Mouse (Mus musculus): ENCODE results near the gene Txnrd2.

The Txnrd2 gene

DNA sequence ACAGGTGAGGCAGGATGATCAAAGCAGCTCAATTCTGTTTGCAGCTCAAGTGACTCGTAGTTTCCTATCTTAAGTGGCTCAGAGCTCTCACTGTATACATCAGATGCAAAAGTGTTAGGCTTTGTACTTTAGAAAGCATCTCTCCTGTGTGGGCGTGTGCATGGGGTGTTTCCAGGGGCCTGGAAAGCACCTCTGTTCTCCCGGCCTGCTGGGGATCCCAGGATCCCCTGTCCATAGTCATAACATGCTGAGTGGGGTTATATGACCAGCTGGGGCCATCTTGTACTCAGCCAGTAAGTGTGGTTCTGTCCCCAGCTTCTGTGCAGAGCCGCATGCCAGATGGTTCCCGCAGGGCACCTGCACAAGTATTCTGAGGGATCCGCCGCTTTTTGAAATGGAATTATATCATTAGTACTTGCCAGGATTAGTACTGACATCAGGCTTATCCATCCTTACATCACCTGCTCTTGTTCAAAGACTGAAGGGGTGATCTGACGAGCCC lies 26.2 kb downstream of the Txnrd2 start:
- peak; percentile 30 for DNase-seq (ENCODE audit: low read depth)

DNA sequence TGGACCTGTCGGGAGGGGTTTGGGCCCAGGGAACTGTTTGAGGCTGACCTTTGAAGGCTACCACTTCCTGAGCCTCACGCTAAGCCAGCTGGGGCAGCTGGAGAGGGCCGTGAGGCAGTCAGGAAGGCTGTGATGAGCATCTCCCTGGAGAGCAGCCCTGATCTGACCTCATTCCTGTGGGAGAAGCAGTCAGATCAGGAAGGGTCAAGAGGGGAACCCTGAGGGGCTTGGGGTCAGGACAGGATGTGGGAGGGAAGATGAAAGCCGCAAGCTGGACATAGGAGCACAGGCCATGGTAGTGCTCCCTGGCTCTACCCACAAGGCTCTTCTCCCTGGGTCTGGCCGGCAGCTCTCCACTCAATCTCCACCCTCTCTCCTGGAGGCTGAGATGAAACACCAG lies 27.7 kb downstream of the Txnrd2 start:
- no peak for DNase-seq (ENCODE audit: low read depth)

DNA sequence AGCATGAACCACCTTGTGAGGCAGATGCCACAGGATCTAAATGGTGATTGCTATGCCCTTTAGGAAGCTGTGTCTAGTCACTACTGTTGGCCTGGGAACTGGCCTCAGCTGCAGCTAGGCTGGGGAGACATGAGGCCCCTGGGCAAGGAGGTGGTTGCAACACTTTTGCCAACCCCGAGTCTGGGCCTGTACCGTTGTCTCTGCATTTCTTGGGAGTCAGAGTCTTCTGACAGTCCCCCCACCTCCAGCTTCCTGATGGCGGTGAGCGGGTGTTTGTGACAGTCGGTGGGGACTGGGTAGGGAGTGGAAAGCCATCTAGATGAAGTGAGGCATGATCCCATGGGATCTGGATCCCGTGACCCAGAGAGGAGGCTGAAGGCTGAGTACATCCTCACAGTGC lies 29.2 kb downstream of the Txnrd2 start:
- DNase-seq (ENCODE audit: low read depth) = no peak

DNA sequence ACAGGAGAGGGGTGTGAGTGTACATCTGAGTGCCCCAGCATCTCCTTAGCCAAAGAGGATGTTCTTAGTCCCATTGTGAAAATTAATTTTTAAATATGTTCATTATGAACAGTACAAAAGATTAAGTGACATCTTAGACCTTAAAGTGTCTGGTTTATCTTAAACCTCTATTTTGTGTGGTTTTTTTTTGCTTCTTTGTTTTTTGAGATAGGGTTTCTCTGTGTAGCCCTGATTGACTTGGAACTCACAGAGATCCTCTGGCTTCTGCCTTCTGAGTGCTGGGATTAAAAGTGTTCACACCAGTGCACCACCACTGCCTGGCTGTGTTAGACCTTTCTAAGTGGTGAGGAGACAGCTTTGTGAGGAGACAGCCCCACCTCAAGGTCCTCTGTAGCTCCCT lies 32.5 kb downstream of the Txnrd2 start:
- DNase-seq (ENCODE audit: low read depth) = no peak

DNA sequence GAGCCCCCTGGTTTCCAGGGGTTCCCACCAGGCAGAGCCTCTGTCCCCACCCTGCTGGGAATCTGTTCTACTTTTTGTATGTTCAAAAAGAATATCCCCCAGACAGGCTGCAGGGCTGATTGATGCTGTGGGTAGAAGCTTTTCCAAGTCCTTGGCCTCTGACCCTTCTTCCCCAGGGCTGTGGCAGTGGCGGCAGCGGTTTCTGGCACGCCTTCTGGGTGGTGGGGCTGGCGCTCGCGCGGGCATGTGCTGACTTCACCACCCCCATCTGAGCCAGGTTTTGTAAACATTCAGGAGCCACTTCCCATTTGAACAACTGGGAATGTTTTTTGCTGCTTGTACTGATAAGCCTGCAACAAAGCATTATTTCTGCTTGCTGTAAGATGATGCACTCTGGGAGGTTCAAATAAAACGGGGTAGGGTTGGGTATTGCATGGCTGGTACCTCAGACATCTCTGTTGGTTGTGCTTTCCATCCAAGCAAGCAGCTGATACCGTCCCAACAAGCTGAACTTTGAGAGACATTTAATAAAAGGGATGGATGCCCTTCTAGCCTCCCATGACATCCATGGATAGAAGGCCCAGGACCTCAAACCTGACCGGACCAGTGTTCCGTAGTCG lies 33.3 kb downstream of the Txnrd2 start:
- no peak for DNase-seq (ENCODE audit: low read depth)

DNA sequence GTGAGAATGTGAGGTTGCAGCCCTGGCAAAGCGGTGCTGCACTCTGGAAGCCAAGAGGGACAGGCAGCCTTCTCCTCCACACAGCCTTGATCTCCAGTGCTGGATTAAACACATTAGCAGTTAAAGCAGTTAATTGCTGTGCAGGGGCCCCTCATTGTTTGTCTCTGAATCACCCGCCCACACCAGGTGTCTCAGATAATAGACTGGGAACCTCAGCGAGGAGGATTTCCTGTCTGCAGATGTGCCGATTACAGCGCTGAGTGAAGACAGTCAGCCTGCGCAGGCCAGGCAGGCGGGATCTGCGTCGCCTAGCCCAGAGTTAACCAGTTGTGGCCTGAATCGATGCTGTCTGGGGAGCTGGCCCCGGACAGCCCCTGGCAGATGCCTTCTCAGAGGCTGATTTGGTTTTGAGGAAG lies 33.8 kb downstream of the Txnrd2 start:
- peak; percentile 85 for DNase-seq (ENCODE audit: low read depth)

DNA sequence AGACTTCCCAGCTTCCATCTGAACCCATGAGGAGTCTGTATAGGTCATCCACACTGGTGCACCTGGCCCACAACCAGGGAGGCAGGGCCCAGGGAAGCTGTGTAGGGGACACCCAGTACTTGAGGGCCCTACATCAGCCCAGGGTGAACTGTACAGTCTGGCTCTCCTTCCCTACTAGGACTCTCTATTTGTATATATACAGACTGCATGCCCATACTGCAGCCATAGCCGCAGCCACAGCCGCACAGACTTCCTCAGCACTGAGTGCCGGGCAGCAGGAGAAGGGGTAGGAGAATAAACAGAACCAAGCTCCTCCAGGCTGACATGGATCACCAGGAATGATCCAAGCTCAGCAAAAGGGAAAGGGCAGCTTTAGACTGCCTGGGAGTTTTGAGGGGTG lies 34.6 kb downstream of the Txnrd2 start:
- no peak for DNase-seq (ENCODE audit: low read depth)

DNA sequence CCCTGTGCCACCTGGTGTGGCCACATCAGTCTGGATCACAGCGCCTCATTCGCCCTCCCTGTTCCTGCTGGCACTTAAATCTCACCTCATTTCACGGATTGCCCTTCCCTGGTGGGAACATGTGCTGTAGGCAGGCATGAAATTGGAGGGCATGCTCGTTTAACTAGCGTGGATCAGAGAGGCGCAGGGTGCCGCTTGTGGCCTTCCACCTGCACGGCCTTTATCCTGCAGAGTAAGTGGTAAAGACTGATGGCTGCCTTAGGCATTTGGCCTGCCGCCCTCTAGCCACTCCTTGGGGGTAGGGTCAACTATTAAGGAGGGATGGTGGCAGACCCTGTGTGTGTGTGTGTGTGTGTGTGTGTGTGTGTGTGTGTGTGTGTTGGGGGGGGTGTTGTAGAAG lies 35.8 kb downstream of the Txnrd2 start:
- DNase-seq (ENCODE audit: low read depth) = no peak

DNA sequence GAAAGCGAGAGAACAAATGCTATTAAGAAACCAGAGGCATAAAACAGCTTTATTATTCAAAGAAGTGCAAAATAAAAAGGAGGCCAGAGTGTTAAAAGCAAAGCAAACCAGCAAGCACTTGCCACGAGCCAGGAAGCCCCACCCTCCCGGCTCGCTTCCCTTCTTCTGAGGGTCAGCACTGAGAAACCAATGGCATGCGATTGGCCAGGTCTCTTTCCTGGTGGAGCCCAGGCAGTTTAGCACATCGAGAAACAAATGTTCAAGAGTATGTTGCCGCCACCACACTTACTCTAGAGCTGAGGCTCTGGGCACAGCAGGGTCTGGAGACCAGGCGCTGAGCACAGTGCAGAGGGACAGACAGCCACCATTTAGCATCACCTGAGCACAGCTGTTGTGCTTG lies 36.4 kb downstream of the Txnrd2 start:
- no peak for DNase-seq (ENCODE audit: low read depth)

DNA sequence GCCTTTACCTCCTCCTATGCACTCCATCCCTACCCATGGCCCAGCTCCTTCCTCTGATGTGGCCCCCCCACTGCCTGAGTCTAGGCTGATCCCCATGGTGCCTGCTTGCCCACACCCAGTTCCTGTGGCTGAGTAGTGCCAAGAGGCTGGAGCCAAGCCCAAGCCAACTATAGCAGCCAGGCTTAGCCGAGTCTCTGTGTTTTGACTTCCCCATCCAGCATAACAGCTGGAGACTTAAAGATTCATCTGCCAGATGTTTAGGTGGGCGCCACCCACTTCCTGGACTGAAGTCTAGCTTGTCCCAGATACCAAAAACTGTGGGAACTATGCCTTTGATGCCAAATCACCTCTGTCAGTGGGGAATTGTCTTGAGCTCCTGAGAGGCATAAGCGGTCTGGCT lies 38.1 kb downstream of the Txnrd2 start:
- no peak for DNase-seq (ENCODE audit: low read depth)

DNA sequence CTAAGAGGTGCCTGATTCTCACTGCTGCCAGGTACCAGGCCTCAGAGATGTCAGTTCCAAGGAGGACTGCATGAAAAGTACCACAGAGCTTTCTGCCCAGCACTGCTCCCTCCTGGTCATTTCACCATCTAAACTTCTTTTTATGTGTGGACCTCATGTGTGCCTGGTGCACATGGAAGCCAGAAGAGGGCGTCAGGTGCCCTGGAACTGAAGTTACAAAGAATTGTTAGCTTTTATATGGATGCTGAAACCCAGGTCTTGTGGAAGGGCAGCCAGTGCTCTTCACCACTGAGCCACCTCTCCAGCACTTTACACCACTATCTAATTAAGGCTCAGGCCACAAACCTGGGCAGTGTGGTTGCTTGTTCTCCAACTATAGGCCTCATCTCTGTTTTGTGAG lies 44.6 kb downstream of the Txnrd2 start:
- no peak for DNase-seq (ENCODE audit: low read depth)

DNA sequence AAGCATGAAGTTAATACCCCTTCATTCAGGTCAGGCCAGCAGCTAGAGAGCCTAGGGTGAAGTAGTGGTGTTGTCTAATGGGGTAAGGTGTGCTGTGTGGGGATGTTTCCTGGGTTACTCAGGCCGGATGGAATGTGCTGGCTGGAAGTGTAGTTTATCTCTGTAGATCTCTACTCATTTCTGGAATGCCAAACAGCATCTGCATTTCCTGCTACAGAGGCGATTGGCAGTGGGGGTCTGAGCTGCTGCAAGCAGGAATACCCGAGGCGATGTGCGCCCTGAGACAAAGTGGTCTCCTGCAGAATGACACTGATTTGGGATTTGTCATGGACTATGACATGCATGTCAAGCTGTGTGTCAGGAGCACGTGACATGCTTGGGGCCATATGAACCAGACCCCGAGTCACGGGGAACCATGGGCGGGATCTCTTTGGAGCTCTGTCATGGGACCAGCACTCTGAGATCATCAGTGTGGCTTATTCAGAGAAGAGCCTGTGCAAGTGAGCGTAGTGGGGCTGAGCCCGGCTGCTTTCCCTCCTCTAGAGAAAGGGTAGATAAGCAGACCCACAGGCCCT lies 45.3 kb downstream of the Txnrd2 start:
- DNase-seq (ENCODE audit: low read depth) = no peak

DNA sequence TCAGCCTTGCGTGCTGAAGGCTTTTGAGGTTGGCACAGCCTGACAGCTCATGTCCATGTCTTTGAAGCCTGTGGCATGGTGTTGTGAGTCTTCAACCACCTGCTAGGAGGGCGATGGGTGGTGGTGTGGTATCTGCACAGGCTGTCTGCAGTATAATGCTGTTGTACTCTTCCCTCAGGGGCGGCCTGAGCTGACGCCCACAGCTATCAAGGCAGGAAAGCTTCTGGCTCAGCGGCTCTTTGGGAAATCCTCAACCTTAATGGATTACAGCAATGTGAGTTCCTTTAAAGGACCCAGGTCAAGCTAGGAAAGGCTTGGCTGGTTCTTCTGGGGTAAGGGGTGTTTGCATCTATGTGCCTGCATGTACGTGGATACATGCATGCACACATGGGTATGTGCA lies 45.8 kb downstream of the Txnrd2 start:
- DNase-seq (ENCODE audit: low read depth) = no peak

DNA sequence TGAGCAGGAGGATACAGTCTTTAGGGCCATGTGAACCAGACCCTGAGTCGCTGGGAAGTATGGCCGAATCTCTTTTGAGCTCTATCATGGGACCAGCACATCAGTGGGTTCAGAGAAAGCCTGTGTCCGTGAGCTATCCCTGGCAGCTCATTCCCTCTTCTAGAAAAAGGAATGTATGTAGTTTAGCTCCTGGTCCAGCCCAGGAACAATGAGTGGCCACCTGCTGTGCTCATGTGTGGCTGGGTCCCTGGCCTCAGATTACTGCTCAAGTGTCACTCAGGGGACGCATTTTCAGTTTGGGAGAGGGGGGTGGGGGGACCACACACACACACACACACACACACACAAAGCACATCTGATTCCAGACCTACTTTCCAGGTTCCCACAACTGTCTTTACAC lies 46.2 kb downstream of the Txnrd2 start:
- no peak for DNase-seq (ENCODE audit: low read depth)

DNA sequence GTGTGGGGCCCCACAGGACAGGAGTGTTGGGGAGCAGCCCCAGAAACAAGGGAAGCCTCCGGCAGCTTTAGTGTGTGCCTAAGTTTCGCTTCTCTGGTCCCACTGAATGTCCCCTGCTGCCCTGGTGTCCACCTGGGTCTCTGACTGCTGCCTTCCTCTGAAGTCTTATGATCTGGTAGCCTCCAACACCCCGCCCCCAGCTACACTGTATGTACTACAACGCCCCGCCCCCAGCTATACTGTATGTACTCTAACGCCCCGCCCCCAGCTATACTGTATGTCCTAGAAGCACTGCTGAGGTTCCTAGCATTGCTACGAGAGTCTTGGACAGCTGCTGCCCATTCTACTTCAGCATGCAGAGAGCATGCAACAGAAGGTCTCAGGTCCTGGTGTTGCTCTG lies 46.8 kb downstream of the Txnrd2 start:
- DNase-seq (ENCODE audit: low read depth) = no peak

DNA sequence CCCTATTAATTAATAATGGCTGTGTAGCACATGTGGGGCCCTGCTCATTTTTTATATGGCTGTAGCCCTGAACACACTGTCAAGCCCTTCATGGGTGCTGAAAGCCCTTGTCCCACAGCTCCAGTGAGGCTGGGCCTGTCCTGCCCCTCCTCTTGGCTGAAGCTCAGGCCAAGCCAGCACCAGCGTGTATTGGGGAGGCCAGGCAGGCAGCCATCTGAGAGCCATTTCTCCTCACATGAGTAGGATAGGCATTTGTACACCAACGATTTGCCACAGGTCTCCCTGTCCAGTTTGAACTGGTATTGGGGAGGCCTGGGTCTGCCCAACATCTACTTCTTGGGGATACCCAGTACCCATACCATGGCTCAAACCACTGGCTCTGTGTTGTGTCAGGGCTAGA lies 47.8 kb downstream of the Txnrd2 start:
- no peak for DNase-seq (ENCODE audit: low read depth)

DNA sequence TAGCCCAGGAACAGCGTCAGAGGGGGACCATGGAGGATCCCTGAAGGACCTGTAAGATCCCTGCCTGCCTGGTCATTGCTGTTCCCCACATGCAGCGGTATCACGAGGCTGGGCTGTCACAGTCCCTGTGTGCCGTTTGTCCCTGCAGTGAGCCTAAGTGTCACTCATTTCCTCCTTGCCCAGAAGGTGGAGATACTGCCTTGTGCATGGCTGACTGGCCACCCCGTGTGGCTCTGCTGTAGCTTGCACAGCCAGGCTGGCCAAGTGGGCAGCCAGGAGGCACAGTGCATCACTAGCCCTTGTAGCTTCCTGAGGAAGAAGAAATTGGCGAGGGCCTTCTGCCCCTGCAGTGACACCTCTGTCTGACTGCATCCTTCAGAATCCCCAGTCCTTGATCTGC lies 51.8 kb downstream of the Txnrd2 start:
- DNase-seq (ENCODE audit: low read depth) = no peak

DNA sequence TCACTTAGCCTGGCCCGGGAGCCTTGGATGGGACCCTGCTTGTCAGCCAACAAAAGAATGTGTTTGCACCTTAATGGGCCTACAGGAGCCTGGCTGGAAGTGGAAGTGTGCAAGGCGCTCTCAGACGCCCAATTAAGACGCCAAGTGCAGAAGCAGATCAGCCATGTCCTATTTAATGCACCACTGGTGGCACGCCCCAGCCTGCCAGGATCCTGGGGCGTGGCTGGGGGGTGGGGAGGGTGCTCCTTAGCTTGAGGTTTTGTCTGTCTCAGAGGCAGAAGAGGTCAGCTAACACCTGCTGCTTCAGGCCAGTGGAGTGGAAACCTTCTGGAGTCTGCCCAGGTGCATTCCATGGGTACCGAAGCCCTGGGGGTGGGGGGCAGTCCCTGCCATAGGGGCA lies 53.5 kb downstream of the Txnrd2 start:
- no peak for DNase-seq (ENCODE audit: low read depth)

DNA sequence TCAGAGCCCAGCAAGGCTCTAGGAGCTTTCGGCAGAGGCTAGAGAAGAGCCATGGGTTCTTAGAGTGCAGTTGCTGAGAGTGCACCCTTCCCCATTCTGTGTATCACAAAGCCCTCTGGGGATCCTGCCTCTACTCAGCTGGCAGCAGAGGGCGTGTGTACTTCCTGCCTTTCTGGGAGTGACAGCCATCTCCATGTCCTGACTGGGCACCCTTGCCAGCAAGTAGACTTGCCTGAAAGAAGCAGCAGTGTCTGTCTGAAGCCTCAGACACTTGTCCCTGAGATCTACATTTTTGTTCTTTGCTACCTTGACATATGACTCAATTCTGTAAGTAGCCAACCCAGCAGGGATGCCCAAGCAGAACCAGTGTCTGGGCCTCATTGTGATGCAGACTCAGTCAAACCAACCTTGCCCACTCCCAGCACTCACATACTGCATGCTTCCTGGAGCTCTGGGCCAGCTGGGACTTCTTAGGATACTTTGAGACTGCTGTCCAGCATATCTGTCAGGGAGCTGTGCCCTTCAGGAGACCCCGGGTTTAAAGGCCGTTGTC lies 54.8 kb downstream of the Txnrd2 start:
- DNase-seq (ENCODE audit: low read depth) = no peak

DNA sequence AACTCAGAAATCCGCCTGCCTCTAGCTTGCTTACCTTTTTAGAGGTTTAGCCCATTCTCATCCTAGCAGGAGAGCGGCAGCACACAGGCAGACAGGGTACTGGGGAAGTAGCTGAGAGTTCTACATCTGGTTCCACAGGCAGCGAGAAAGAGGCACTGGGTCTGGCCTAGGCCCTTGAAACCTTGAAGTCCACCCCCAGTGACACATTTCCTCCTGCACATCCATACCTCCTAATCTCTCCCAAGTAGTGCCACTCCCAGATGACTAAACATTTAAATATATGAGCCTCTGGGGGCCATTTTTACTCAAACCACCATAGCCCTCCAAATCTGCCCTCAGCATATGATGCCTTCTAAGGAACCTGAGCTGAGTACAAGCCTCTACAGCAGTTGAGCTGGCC lies 56.2 kb downstream of the Txnrd2 start:
- no peak for DNase-seq (ENCODE audit: low read depth)

DNA sequence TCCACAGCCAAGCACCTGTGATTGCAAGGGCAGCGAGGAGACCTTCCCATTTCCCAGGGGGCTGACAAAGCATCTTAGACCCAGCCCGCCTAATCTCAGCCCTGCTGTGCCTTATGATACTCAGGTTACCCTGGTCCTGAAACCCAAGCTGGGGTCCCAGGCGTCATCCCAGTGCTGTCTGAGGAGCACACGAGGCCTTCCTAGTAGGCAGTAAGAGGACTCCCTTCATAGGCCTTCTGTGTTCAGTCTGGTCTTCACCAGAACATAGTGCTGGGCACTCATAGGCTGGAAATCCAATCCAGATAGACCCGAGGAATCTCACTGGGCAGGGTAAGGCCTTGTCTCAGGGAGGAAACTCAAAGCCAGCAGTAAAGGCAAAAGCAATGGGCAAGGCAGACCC lies 57.7 kb downstream of the Txnrd2 start:
- DNase-seq (ENCODE audit: low read depth) = no peak

DNA sequence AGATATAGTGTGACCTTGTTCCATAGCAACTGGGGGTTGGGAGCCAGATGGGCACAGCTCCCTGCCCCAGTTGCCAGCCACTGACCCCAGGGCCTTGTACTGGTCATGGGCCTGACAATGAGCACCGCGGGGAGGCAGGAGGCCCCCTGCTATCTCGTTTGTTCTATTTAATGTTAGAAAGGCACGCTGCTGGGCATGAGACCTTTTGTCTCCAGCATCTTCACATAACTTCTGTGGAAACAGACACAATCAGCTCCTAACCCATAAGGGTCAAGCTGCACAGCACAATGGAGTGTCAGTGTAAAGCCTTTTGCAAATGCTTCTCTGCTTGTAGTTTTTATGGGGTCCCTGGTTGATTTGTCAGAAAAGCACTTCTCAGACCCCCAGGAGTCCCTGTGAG lies 58.2 kb downstream of the Txnrd2 start:
- no peak for DNase-seq (ENCODE audit: low read depth)

DNA sequence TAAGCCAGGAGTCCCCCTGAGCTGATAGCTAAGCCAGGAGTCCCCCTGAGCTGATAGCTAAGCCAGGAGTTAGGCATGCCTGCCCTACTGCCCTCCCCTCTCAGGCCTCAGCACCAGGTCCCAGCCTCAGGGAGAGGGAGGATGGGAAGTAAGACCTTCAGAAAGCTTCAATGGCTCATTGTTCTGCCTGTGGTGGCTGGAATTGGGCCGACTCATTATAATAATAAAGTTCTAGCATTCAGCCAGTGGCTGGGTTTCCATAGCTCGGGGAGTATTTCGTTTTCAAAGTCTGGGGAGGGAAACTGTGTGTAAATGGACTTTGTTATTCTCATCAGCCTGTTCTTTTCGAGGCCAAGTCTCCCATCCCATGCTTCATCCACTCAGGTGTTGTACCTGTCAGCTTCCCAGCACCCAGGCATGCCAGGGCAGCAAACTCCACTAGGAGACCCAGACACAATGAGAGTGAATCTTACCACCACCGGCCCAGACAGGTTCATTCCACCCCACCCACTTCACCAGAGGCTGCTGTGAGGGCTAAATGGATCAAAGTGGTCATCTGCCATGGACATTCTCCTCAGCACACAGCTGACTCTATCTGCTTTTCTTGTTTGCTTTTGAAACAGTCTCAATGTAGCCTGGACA lies 58.7 kb downstream of the Txnrd2 start:
- no peak for DNase-seq (ENCODE audit: low read depth)

DNA sequence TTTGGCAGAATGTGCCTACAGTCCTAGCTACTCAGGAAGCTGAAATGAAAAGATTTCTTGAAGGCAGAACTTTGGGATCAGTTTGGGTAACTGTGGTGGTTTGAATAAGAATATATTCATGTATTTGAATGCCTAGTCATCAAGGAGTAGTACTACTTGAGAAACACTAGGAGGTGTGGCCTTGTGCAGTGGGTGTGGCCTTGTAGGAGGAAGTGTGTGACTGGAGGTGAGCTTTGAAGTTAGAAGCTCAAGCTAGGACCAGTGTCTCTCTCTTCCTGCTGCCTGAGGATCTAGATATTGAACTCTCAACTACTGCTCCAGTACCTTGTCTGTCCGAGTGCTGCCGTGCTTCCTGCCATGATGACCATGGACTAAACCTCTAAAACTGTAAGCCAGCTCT lies 59.9 kb downstream of the Txnrd2 start:
- no peak for DNase-seq (ENCODE audit: low read depth)

All from induced T-regulatory cell, adult 2 months (primary cell).